Mouse (Mus musculus): ENCODE results near the gene Plch2. TPM values are rescaled to one million over a fixed set of nuclear protein-coding genes. Genes with fewer than 3 reads are reported as not detected.
A peak's percentile ranks its signal among the peaks of the same experiment; 100 is the strongest.

Gene Plch2
- total RNA-seq, 2 experiments from 2014 or later: 0.17 TPM; not detected in 1

DNA sequence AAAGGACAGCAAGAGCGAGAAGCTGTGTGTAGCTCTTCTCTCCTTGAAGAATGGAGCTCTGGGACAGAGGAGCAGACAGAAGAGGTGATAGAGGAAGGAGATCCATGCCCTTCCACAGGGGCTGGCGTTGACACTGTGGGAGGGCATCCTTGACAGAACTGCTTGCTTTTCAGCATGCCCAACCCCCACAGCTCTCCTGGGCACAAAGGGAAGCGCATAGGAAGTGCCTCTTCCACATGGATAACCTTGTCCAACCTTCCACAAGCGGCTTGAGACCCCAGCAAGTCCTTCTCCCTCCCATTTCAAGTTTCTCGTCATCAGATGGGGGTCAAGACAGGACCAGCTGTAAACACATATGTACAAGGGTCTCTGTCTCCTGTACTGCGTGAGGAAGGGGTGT lies 23.5 kb downstream of the Plch2 start:
- intact Hi-C loops (cut with DNase I): no loop called here
- no peak for DNase-seq

- intact Hi-C loops (cut with DNase I): no loop called here
- no peak for DNase-seq
Observed at GRCm38 (mm10) chr4:155024170-155025010, 32.2 kb downstream of the Plch2 start.

DNA sequence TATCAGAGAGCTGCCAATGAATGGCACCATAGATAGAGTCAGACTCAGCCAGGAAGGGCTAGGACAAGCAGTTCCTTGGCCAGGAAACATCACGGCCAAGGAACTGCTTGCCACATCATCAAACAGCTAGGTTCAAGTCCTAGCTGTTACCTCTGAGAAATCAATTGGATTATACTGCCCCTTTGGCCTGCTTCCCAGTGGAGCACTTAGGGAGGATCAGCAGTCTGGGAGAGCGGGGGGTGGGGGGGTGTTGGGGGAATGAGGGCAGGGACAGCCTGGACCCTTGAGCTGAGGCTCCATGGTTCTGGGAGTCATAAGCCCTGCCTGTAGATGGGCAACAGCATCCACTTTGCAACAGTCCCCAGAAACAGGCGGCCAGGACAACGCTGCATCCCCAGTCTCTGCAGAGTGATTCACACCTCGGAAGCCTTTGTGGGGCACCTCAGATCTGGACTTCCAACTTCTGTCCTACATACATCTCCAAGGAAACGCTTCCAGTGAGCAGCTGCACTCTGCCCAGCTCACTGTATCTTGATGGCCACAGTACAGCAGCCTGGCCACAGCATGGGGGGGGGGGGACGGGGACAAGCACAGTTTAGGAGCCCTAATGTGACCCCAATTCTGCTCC lies 34.2 kb downstream of the Plch2 start:
- intact Hi-C loops (cut with DNase I): no loop called here
- no peak for DNase-seq

DNA sequence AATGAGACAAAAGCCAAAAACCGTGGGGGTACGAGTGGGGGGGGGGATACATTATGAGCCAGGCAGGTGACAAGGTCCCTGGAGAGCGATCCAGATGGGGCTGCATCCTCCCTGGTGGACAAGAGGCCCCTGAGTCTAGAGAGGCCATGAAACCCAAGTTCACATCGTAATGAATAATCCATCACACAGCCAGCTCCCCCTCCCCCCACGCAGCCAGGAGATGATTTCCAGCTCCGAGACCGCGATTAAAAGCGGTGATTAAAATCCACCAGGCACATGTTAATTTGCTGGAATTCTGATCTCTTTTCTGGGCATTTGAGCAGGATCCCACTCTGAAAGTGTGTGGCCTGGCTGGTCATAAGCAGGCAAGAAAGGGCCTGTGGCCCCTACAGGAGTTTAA lies 35.8 kb downstream of the Plch2 start:
- intact Hi-C loops (cut with DNase I): no loop called here

GRCm38 (mm10) chr4:155020141-155020540 lies 36.4 kb downstream of the Plch2 start:
- DNase-seq: no peak
- intact Hi-C loops (cut with DNase I): no loop called here

More for the DNA sequence above, 35.8 kb downstream of the Plch2 start:
- no peak for DNase-seq

- peak; percentile 7 to 19 for DNase-seq
- intact Hi-C loops (cut with DNase I): no loop called here
Observed at GRCm38 (mm10) chr4:155019336-155019847, 37.2 kb downstream of the Plch2 start.

DNA sequence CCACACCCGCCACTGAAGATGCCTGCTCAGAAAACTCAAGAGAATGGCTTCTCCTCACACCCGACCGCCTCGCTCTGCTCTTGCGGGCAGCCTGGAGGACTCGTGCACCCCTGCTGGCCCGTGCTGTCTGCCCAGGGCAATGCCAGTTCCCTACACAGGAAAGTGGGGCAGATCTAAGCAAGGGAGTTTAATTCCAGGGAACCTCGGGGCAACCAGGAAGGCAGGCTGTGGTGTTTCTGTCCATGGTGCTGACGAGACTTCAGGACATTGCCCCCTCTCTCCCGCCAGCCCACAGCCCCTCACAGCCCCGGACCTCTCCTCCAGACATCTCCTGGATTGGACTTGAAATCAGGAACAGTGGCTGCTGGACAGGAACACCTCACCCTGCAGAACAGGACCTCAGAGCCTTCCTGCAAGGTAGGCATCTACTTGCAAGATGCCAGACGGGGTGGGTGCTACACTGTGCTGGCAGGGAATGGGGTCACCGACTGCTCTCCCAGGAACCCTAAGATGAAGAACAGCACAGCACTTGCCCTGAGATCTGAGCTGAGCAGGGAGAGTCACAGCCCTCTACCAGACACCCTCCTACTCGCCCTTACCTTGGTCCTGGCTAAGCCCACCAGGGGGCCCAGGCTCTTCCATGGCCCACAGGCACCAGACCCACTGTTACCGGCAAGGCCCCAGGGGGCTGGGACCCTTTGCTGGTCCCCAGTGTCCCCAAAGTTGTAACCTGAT lies 37.8 kb downstream of the Plch2 start:
- DNase-seq: peak; percentile 27 to 54
- intact Hi-C loops (cut with DNase I): no loop called here

DNA sequence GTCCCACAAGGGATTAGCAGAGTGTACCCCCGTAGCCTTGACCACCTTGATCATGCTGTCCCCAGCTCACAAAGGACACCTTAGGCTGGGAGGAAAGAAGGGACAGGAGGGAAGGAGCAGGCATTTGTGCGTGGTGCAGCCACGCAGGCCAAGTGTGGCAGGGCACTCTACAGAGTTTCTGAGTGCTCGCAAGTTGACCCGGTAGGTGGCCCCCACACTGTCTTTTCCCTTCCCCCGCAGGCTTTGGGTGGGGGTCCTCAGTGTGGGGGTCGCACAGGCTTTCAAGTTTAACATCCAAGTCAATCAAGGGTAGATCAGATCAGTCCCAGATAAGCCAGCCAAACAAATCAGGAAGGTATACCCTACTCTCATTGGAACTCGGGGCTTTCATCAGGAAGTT lies 38.5 kb downstream of the Plch2 start:
- intact Hi-C loops (cut with DNase I): no loop called here
- DNase-seq: no peak

- intact Hi-C loops (cut with DNase I): no loop called here
- no peak for DNase-seq
Observed at GRCm38 (mm10) chr4:155017253-155017878, 39.2 kb downstream of the Plch2 start.

GRCm38 (mm10) chr4:155016807-155017206 lies 39.8 kb downstream of the Plch2 start:
- intact Hi-C loops (cut with DNase I): no loop called here
- no peak for DNase-seq

DNA sequence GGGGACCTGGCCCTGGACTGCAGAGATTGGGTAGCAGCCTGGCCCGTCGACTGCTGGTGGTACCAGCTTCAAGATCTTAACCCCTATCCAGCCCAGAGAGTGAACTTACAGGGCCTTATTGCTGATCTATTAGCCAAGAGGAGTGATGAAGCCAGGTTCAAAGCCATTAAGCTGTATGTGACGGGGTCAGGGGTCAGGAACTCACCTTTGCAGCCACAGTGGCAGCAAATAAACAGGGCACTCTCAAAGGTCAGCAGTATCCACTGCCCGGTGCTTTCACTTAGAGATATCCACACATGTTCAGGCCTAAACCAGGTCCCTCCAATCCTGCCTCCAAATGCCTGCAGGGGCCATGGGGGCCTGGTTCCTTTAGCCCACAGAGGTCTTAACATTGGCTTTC lies 41.0 kb downstream of the Plch2 start:
- intact Hi-C loops (cut with DNase I): no loop called here
- DNase-seq: no peak

GRCm38 (mm10) chr4:155014791-155015190 lies 41.8 kb downstream of the Plch2 start:
- DNase-seq: no peak
- intact Hi-C loops (cut with DNase I): no loop called here

DNA sequence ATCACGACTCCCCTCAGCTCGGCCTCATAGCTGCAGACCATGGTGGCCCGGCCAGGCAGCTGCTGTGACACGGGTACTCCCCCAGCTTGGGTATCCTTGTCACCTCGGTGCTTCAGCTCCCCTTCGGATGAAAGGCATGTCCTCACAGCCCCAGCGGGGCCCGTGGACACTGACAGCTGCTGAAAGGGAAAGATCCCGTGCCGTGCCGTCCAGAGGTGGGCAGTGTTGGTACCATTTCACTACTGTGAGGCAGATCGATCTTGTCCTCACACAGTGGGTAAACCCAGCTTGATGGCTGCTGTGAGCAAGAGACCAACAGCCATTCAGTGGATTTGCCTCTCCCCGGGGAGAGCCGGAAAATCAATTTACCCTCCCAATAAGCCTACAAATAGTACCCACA lies 42.3 kb downstream of the Plch2 start:
- intact Hi-C loops (cut with DNase I): no loop called here
- DNase-seq: no peak

DNA sequence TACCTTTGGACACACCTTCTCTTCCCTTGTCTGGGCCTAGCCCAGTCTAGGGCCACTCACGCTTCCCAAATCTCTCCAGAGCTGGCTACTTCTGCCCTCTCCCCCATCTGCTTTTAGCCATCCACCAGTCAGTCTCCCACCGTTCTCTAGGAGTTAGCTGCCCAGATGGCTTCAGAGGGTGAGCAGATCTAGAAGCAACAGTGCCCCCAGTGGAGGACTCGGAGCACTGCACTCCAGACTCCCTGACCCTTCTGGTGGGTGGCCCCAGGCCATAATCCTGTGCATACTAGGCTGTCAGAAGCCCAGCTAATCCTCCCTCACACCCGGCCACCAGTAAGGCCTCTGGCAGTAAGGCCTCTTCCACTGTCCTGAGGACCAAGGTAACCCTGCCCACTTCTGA lies 43.8 kb downstream of the Plch2 start:
- DNase-seq: peak; percentile 68 to 78
- intact Hi-C loops (cut with DNase I): no loop called here

DNA sequence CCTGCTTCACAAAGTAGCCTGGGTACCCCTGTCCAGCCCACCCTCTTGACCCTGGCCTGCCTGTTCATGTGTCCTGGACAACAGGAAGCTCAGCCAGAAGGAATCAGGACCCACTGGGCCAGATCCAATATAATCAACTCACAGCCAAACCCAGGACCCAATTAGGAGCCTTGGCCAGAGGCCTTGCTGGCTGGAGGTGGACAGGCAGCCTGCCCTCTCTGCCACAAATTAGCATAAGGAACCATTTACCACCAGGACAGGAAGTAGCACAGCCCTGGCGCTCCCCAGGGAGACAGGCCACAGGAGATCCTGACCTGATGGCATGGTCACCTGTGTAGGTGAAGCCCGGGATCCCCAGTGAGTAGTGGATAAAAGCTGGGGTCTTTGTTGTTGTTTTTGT lies 44.5 kb downstream of the Plch2 start:
- intact Hi-C loops (cut with DNase I): no loop called here
- no peak for DNase-seq

DNA sequence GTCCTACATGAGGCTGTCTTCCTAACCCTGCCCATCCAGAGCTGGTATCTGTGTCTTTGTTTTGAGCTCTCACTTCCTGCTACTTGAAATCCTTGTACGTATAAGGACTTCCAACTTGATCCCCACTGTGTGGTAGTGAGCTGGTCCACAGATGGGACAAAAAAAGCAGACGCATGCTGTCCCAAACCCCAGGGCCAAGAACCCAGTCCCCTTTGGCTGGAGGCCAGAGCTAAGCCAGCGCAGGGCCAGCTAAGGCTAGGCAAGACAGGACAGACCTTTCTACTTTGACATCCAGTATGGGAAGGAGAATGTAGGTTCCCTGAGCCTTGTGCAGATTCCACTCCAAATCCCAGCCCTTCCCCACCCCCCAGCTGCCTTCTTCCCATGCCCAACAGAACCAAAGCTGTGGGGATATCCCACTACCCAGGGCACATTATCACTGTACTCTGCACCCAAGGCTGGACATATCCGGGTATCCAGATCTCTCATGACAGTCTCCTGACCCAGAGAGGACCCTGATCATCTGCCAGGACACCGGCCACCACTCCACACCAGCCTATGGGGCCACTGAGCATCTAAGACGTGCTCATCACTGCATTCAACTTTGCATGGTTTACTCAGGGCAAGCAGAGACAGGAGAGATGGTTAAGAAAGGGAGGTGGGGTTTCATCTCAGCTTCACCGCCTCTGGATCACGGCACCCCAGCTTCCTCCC lies 45.1 kb downstream of the Plch2 start:
- DNase-seq: no peak
- intact Hi-C loops (cut with DNase I): no loop called here

DNA sequence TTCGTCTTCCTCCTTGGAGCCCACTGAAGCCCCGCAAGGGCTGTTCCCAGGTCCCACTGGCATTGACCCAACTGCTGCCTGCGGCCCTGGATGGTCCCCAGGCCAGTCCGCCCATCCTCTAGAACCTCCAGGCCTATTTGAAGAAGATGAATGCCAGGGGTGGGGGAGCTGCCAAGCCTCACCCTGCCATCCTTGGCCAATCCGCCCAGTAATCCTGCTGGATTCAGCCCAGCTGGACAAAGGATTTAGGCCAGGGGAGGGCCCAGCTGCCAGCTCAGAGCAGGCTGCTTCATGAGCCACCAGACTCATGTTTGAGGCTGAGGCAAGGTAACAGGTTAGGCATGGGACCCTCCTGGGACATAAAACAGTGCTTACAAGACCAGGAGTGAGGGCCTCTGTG lies 45.7 kb downstream of the Plch2 start:
- intact Hi-C loops (cut with DNase I): no loop called here
- DNase-seq: peak; percentile 5 to 22

- intact Hi-C loops (cut with DNase I): no loop called here
- no peak for DNase-seq
Observed at GRCm38 (mm10) chr4:155009216-155009615, 47.4 kb downstream of the Plch2 start.

DNA sequence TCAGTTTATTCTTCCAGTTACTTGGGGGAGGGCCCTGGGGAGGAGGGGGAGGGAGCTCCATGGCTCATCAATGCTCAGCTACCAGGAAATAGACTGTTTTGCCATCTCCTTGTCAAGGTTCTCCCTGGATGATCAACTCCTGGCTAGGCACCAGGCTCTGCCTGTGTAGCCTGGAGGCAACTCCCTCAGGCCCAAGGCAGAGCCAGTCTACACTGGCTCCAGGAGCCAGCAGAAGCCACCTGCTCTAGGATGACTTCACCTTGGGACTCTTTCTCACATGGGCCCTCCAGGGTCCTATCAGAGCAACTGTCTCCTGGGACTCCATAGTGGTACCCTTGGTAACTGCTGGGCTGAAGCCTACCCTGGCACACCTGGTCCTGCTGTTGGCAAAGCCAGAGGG lies 48.5 kb downstream of the Plch2 start:
- intact Hi-C loops (cut with DNase I): no loop called here
- DNase-seq: no peak

- intact Hi-C loops (cut with DNase I): no loop called here
- DNase-seq: no peak
Observed at GRCm38 (mm10) chr4:155007641-155008040, 48.9 kb downstream of the Plch2 start.

Data from heart, postnatal 14 days (tissue).